Mouse (Mus musculus) lung, adult 2 months (tissue): ENCODE data around the gene Psmd12.

Source experiments
- CTCF ChIP-seq: fragments of 200-500 bp; IDR thresholded peaks from 2 replicates; pipeline ENCODE4 v1.5.1; 2011; ENCODE audit warnings: mild to moderate bottlenecking, low read length, control low read depth; ENCODE audit not compliant: insufficient read depth
- POLR2A ChIP-seq: fragments of 200-500 bp; IDR thresholded peaks from 2 replicates; pipeline ENCODE4 v1.6.1; 2011; ENCODE audit warnings: low read depth, mild to moderate bottlenecking, control low read depth, low read length, borderline replicate concordance; ENCODE audit errors: extremely low read depth

- TF ChIP-seq CTCF (peak; percentile 27; the same call in 1 of the 2 replicates), POLR2A (no peak)
Observed at GRCm38 (mm10) chr11:107506260-107506659, 27.0 kb downstream of the Psmd12 start.
